Mouse (Mus musculus) testis, adult 2 months (tissue): ENCODE results near the gene Rps6kc1.

Experiments used
- CTCF ChIP-seq: fragments of 200-500 bp; IDR thresholded peaks from 2 replicates; pipeline ENCODE4 v1.5.1; 2012; ENCODE audit warnings: low read depth, mild to moderate bottlenecking, inconsistent platforms, low read length, moderate library complexity; ENCODE audit not compliant: control insufficient read depth, insufficient read depth, insufficient replicate concordance
- POLR2A ChIP-seq: fragments of 200-500 bp; IDR thresholded peaks from 2 replicates; pipeline ENCODE4 v1.6.1; 2012; ENCODE audit warnings: low read depth, mild to moderate bottlenecking, inconsistent platforms, low read length, moderate library complexity; ENCODE audit not compliant: control insufficient read depth

DNA sequence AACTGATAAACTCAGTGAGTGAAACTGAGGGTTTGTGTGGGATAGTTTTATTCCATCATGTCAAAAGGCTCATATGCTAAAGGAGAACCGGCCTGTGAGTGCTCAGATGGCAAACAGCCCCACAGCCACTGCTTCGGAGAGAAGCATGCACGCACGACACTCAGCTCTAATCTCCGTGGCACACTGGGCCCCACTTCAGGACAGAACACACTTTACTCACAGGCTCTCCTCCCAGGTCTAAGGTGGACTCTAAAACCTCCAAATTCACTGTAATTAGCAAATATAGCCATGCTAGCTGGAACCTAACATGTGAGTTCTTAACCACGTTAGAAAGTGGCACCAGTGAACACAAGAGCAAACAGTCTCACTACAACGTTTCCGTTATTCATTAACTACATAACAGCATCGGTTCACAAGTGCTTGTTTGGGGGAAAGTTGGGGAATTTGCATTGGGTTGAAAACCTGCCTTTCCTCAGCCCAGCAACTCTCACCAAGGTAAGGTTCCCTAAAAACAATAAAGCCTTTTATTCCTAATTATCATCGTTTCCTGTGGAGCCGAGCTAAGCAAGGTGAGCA, 114.0 kb downstream of the Rps6kc1 start:
- TF ChIP-seq CTCF, result no peak
- no peak for TF ChIP-seq POLR2A
